Mouse (Mus musculus) liver, embryonic 14.5 days (tissue): ENCODE results near the gene Gtf2h5.

Experiments
- CTCF ChIP-seq: IDR thresholded peaks from 2 replicates; pipeline ENCODE4 v1.5.1; 2016; ENCODE audit warnings: antibody characterized with exemption, low read depth, control low read depth
- EP300 ChIP-seq: IDR thresholded peaks from 2 replicates; pipeline ENCODE4 v1.6.1; 2016; ENCODE audit warnings: antibody characterized with exemption, low read depth

DNA sequence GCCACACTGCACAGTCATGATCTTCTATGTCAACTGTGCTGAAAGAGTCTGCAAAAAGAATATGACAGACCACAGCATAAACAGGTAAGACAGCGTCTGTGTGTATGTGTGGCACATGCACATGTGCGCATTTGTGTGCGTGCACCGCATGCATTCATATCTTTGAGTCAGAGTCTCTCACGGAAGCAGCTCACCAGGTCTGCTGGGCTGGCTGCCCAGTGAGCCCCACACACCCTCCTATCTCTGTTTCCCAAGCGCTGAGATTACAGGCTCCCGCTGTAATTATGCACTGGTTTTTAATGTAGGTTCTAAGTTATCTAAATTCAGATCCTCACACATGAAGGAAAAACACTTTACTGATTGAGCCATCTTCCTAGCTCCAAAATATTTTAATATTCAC lies 12.0 kb upstream of the Gtf2h5 start:
- TF ChIP-seq CTCF (no peak), EP300 (no peak)
